Mouse (Mus musculus): ENCODE data around the gene 9330182L06Rik. TPM values are rescaled to one million over a fixed set of nuclear protein-coding genes. Genes with fewer than 3 reads are reported as not detected.

Gene 9330182L06Rik
- polyA plus RNA-seq (2014; fragmentation: Nextera tagmentation; extraction: Ambion mirVana) = 24.9 and 26.8 TPM in 2 replicates

DNA sequence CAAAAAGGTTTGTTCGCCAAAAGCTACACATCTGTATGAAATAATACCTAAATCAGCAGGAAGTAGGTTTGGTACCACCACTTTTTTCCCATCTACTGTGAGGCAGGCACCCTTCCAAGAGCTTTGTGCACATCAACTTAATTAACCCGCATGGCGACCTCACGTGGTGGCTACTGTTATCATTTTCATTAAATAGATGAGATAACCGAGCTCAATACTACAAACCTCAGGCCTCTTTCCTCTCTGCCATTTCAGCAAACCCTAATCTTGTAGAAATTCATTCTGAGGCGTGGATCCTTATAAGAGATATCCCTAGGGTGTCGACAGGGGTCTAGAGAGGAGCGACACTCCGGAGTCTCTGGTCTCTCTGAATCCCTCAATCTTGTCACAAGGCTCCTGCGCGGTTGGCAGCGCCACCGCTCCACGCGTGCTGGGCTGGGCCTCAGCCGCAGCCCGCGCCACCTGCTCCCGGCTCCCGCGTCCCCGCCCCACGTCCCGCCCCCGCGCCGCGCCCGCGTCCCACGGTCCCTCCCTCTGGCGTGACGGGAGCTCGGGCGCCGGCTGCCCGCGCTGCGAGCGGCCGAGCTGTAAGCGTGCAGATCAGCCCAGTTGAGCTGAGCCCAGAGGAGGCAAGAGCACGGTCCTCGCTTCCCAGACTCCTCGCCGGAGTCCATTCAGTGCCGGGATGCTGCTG is at the start of gene 9330182L06Rik:
TSS of gene 9330182L06Rik (plus strand) at position 533 of the 694 bp plus-strand sequence.
- Histone ChIP-seq H3K27me3 (ENCODE audit: control insufficient read depth, insufficient read depth, low read length) (no peaks in the 10 kb centered on the region), H3K4me3 (replicated peaks; ENCODE audit: low read depth, low read length) (peak within 1 kb of the TSS; percentile 74), H3K9ac (replicated peaks; ENCODE audit: low read length) (peak within 1 kb of the TSS; percentile 80), H3K9me3 (ENCODE audit: control insufficient read depth, low read length) (no peaks in the 10 kb centered on the region), H3K4me1 (ENCODE audit: control insufficient read depth, insufficient read depth, low read length) (peaks cover 14% of the 10 kb centered on the region), H3K27ac (replicated peaks; ENCODE audit: low read depth, low read length) (peak within 1 kb of the TSS; percentile 94), H3K4me2 (ENCODE audit: low read length) (peak within 1 kb of the TSS; percentile 66), H3K36me3 (ENCODE audit: control insufficient read depth, insufficient read depth, low read length) (no peaks in the 10 kb centered on the region)
- peak; percentile 91 for DNase-seq
- ATAC-seq (ENCODE audit: low FRiP score, low TSS enrichment) = peak; percentile 92
- under 1% methylated on average over 47 of the region's 47 CpGs for WGBS

DNA sequence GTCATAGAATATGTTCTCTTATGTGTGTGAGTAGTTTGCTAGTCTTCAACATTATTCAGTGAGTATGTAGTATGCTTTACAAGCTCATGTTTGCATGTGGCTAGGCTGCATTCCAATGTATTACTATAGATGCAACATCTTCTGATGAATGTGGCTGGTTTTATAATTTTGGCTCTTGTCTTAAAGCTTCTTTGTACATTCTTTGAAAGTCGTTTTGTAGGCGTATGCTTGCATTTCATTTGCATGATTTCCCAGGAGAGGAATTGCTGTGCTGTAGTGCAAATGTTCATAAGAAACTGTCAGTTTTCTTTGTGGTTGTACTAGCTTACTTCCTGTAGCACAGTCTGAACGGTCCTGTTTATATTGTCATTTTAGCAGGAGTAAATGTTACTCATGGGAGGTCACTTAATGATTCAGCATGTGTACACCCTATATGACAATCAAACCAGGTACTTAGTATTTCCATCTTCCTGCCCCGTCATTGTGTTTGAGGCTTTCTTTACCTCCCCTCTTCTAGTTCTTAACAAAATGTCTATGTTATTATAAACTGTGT is 38.4 kb upstream of the 9330182L06Rik start:
- 88% methylated on average over 4 of the region's 4 CpGs for WGBS
- H3K9me3 ChIP-seq (ENCODE audit: control insufficient read depth, low read length) = no peaks in the 10 kb centered on the region
- ATAC-seq (ENCODE audit: low FRiP score, low TSS enrichment) (no peak), DNase-seq (no peak)
- H3K9ac ChIP-seq (replicated peaks; ENCODE audit: low read length) = no peak overlapping the region
- H3K27ac ChIP-seq (replicated peaks; ENCODE audit: low read depth, low read length) = no peak overlapping the region
- H3K4me2 ChIP-seq (ENCODE audit: low read length) = no peak overlapping the region
- no peaks in the 10 kb centered on the region for H3K27me3 ChIP-seq (ENCODE audit: control insufficient read depth, insufficient read depth, low read length)
- no peak overlapping the region for H3K4me3 ChIP-seq (replicated peaks; ENCODE audit: low read depth, low read length)
- no peaks in the 10 kb centered on the region for H3K4me1 ChIP-seq (ENCODE audit: control insufficient read depth, insufficient read depth, low read length)
- no peaks in the 10 kb centered on the region for H3K36me3 ChIP-seq (ENCODE audit: control insufficient read depth, insufficient read depth, low read length)

DNA sequence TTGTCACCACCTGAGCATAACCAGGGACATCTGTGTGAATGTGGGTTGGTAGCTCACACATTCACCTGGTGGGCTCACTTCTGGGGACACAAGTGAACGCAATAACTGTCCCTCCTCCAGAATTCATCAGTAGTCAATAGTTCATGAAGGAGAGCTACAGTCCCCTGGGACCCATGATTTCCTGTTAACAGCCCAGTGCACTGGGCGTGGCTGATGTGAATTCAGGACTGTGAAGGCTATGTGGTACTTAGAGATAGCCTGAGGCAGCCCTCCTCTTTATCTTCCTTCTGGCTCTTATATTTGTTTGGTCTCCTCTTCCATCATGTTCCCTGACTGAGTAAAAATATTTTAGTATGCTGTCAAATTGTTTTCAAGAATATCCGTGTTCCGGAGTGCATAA is 1.6 kb upstream of the 9330182L06Rik start:
- Histone ChIP-seq H3K4me2 (ENCODE audit: low read length) (no peak overlapping the region), H3K4me1 (ENCODE audit: control insufficient read depth, insufficient read depth, low read length) (peaks cover 14% of the 10 kb centered on the region), H3K36me3 (ENCODE audit: control insufficient read depth, insufficient read depth, low read length) (no peaks in the 10 kb centered on the region), H3K27me3 (ENCODE audit: control insufficient read depth, insufficient read depth, low read length) (no peaks in the 10 kb centered on the region), H3K9ac (replicated peaks; ENCODE audit: low read length) (no peak overlapping the region), H3K9me3 (ENCODE audit: control insufficient read depth, low read length) (no peaks in the 10 kb centered on the region), H3K27ac (replicated peaks; ENCODE audit: low read depth, low read length) (no peak overlapping the region), H3K4me3 (replicated peaks; ENCODE audit: low read depth, low read length) (no peak overlapping the region)
- 80% methylated on average over 4 of the region's 4 CpGs for WGBS
- DNase-seq (peak; percentile 20), ATAC-seq (ENCODE audit: low FRiP score, low TSS enrichment) (no peak)

DNA sequence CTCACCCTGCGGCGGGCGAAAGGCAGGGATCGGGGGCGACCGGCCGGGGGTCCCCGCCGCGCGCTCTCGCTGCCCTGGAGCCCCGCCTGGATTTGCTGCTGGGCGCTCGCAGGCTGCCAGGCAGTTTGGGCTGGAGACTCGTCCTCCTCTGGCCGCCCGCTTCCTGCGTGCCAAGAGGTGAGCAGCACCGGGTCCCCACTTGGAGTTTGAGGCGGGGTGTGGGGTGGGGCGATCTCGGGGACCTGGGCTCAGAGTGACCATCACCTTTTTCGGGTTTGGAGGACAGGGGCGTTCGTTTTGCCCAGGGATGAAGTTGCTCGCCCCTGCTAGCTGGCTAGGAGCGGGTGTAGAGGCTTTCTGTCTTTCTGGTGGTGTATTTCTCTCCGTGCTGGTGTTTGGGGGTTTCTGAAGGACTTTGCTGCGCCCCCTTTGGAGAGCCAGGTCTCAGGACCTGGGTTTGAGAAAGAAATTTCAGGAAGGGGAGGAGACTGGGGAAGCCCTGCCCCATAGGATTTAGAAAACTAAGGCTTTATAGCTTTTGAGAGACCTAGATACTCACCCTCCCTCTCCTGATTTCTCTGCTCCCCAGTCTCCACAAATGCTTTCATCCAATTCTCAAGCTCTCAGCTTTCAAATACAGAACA is 484 bp downstream of the 9330182L06Rik start:
- WGBS = under 1% methylated on average over 30 of the region's 30 CpGs
- Histone ChIP-seq H3K4me1 (ENCODE audit: control insufficient read depth, insufficient read depth, low read length) (peaks cover 14% of the 10 kb centered on the region), H3K9me3 (ENCODE audit: control insufficient read depth, low read length) (no peaks in the 10 kb centered on the region), H3K27ac (replicated peaks; ENCODE audit: low read depth, low read length) (peak overlapping the region; percentile 94), H3K9ac (replicated peaks; ENCODE audit: low read length) (peak overlapping the region; percentile 80), H3K36me3 (ENCODE audit: control insufficient read depth, insufficient read depth, low read length) (no peaks in the 10 kb centered on the region), H3K4me3 (replicated peaks; ENCODE audit: low read depth, low read length) (peak overlapping the region; percentile 74), H3K27me3 (ENCODE audit: control insufficient read depth, insufficient read depth, low read length) (no peaks in the 10 kb centered on the region), H3K4me2 (ENCODE audit: low read length) (peak overlapping the region; percentile 66)
- DNase-seq = peak; percentile 69
- no peak; the same call in 1 of the 2 replicates for ATAC-seq (ENCODE audit: low FRiP score, low TSS enrichment)

DNA sequence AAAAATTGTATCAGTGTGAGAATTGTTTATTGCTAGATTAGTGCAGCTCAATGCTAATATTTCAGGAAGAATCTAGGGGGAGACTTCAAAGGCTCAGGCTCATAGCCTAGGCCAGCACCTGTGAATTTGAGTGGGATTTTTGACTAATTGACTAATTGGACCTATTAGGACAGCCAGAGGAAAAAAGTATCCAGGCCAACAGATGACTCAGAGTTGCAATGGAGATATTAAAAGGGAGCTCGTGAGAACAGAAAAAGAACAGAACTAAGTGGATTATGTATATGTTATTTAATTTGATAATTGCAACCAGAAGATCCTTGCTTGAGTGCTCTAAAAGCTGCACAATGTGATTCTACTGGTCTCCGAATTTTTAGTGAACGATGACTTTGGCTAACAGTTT is 3.7 kb downstream of the 9330182L06Rik start:
- 89% methylated on average over 3 of the region's 3 CpGs for WGBS
- no peak for ATAC-seq (ENCODE audit: low FRiP score, low TSS enrichment)
- H3K9me3 ChIP-seq (ENCODE audit: control insufficient read depth, low read length) = no peaks in the 10 kb centered on the region

DNA sequence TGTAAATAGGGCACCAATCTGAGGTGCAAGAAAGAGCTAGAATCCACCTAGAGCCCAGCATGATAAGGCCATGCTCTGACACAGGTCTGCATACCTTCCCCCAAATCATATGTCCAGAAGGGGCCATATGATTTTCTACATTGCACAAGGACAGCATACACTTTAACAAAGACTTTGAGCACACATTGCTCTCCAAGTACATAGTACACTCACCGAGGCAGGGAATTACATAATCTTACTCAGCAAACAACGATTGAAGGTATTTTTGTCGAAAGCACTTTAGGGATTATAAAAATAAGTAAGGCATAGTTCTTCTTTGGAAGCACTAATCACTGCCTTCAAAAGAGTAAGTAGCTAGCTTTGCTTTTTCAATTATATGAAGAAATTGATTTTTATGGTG is 7.1 kb downstream of the 9330182L06Rik start:
- DNase-seq (no peak), ATAC-seq (ENCODE audit: low FRiP score, low TSS enrichment) (no peak)
- Histone ChIP-seq H3K4me3 (replicated peaks; ENCODE audit: low read depth, low read length) (no peak overlapping the region), H3K4me1 (ENCODE audit: control insufficient read depth, insufficient read depth, low read length) (0 out of 2 replicates have a peak, but pooled peaks cover 4% of the 10 kb centered on the region), H3K36me3 (ENCODE audit: control insufficient read depth, insufficient read depth, low read length) (no peaks in the 10 kb centered on the region), H3K27ac (replicated peaks; ENCODE audit: low read depth, low read length) (no peak overlapping the region), H3K27me3 (ENCODE audit: control insufficient read depth, insufficient read depth, low read length) (no peaks in the 10 kb centered on the region), H3K9ac (replicated peaks; ENCODE audit: low read length) (no peak overlapping the region), H3K4me2 (ENCODE audit: low read length) (no peak overlapping the region), H3K9me3 (ENCODE audit: control insufficient read depth, low read length) (no peaks in the 10 kb centered on the region)
- 90% methylated on average over 3 of the region's 3 CpGs for WGBS

More for the DNA sequence above, 3.7 kb downstream of the 9330182L06Rik start:
- Histone ChIP-seq H3K4me3 (replicated peaks; ENCODE audit: low read depth, low read length) (no peak overlapping the region), H3K27ac (replicated peaks; ENCODE audit: low read depth, low read length) (no peak overlapping the region), H3K27me3 (ENCODE audit: control insufficient read depth, insufficient read depth, low read length) (no peaks in the 10 kb centered on the region), H3K4me1 (ENCODE audit: control insufficient read depth, insufficient read depth, low read length) (peaks cover 14% of the 10 kb centered on the region), H3K9ac (replicated peaks; ENCODE audit: low read length) (no peak overlapping the region), H3K4me2 (ENCODE audit: low read length) (no peak overlapping the region), H3K36me3 (ENCODE audit: control insufficient read depth, insufficient read depth, low read length) (no peaks in the 10 kb centered on the region)
- no peak for DNase-seq

DNA sequence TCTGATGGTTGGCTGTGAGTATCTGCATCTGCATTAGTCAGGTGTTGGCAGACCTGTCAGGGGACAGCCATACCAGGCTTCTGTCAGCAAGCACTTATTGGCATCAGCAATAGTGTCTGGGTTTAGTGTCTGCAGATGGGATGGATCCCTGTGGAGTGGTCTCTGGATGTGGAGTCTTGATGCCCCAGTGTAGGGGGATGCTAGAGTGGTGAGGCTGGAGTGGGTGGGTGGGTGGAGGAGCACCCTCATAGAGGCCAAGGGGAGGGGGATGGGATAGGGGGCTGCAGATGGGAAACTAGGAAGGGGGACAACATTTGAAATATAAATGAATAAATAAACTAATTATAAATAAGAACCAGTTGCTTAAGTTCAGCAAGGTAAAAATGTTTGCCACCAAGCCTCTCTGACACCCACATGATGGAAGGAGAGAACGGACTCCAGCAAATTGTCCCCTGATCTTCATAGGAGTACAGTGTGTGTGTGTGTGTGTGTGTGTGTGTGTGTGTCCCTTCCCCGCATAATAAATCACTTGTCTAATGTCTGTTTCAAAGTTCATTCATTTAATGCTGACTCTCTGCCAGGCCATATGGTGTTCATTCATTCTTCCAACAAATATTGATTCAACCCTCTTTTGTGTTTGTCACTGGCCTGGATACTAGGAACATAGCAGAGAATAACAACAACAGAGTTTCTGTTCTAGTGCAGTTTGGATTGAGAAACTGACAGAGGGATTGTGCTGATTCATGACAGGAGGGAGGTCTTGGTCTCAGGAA is 30.0 kb downstream of the 9330182L06Rik start:
- no peaks in the 10 kb centered on the region for H3K36me3 ChIP-seq (ENCODE audit: control insufficient read depth, insufficient read depth, low read length)
- ATAC-seq (ENCODE audit: low FRiP score, low TSS enrichment) = peak; percentile 34
- peak; percentile 9 for DNase-seq
- no peaks in the 10 kb centered on the region for H3K4me1 ChIP-seq (ENCODE audit: control insufficient read depth, insufficient read depth, low read length)
- no peak overlapping the region for H3K9ac ChIP-seq (replicated peaks; ENCODE audit: low read length)
- no peaks in the 10 kb centered on the region for H3K27me3 ChIP-seq (ENCODE audit: control insufficient read depth, insufficient read depth, low read length)
- no peak overlapping the region for H3K27ac ChIP-seq (replicated peaks; ENCODE audit: low read depth, low read length)
- no peaks in the 10 kb centered on the region for H3K9me3 ChIP-seq (ENCODE audit: control insufficient read depth, low read length)
- 79% methylated on average over 2 of the region's 2 CpGs for WGBS
- no peak overlapping the region for H3K4me2 ChIP-seq (ENCODE audit: low read length)
- H3K4me3 ChIP-seq (replicated peaks; ENCODE audit: low read depth, low read length) = no peak overlapping the region

DNA sequence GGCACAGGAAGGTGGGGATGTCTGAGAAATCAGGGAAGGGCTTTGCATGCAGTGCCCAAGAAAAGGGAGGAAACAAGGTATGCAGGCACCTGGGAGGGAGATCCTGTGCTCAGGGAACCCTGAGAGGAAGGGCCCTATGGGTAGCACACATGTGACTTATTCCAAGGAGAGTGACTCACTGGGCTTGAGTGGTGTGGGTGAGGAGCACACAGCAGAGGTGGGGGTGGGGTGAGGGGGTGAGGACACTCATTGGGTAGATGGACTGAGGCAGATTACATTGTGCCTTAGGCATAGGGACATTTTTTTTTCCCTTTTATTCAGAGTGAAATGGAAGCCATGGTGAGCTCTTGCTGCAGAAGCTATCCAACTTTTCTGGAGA is 30.6 kb downstream of the 9330182L06Rik start:
- Histone ChIP-seq H3K4me2 (ENCODE audit: low read length) (no peak overlapping the region), H3K36me3 (ENCODE audit: control insufficient read depth, insufficient read depth, low read length) (no peaks in the 10 kb centered on the region), H3K9ac (replicated peaks; ENCODE audit: low read length) (no peak overlapping the region), H3K4me3 (replicated peaks; ENCODE audit: low read depth, low read length) (no peak overlapping the region), H3K9me3 (ENCODE audit: control insufficient read depth, low read length) (no peaks in the 10 kb centered on the region), H3K27me3 (ENCODE audit: control insufficient read depth, insufficient read depth, low read length) (no peaks in the 10 kb centered on the region), H3K4me1 (ENCODE audit: control insufficient read depth, insufficient read depth, low read length) (no peaks in the 10 kb centered on the region), H3K27ac (replicated peaks; ENCODE audit: low read depth, low read length) (no peak overlapping the region)
- ATAC-seq (ENCODE audit: low FRiP score, low TSS enrichment) (no peak), DNase-seq (no peak)

Measured in midbrain, embryonic 14.5 days (tissue).